Mouse (Mus musculus): ENCODE measurements around the gene Mt1. TPM values are rescaled to one million over a fixed set of nuclear protein-coding genes. Genes with fewer than 3 reads are reported as not detected.
"Not testable (repeated sequence)": the region's sequence is repeated elsewhere in the genome, so short reads cannot be mapped to it uniquely, and the experiment has no call there.

Gene Mt1
- polyA plus RNA-seq, 1 experiment, result 1,593 TPM

DNA sequence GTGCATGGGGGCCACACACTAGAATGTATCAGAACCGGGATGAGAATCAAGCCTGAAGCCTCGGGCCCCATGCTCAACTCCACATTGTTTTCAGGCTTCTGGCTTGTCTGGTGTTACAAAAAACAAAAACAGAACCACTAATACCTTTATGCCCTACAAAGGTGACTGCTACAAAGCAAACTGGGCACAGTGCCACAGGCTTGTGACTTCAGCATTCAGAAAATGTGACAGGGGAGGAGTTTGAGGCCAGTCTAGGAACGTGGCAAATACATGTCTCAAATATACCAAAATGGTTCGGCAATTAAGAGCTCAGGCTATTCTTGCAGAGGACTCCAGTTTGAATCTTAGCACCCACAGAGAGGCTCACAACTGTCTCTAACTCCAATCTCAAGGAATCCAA is 22.8 kb upstream of the Mt1 start:
- Histone ChIP-seq H3K4me1 (ENCODE audit: control insufficient read depth, insufficient read depth, insufficient read length, low read length) (peaks cover 4% of the 10 kb centered on the region; the same call in 1 of the 2 replicates), H3K27ac (ENCODE audit: insufficient read depth, low read depth, low read length) (no peak overlapping the region), H3K36me3 (ENCODE audit: control insufficient read depth, insufficient read depth, low read length) (no peaks in the 10 kb centered on the region), H3K4me3 (ENCODE audit: low read depth, low read length) (no peak overlapping the region), H3K27me3 (ENCODE audit: control insufficient read depth, insufficient read depth, low read length) (0 out of 2 replicates have a peak, but pooled peaks cover 6% of the 10 kb centered on the region)
- 41% methylated on average over 4 of the region's 4 CpGs for WGBS
- no peak for TF ChIP-seq POLR2A (IDR thresholded peaks at IDR 0.05; ENCODE audit: low read depth, low read length)
- no peak for TF ChIP-seq CTCF (IDR thresholded peaks at IDR 0.05; ENCODE audit: extremely low read depth, insufficient read length, insufficient replicate concordance, low read depth, low read length)

DNA sequence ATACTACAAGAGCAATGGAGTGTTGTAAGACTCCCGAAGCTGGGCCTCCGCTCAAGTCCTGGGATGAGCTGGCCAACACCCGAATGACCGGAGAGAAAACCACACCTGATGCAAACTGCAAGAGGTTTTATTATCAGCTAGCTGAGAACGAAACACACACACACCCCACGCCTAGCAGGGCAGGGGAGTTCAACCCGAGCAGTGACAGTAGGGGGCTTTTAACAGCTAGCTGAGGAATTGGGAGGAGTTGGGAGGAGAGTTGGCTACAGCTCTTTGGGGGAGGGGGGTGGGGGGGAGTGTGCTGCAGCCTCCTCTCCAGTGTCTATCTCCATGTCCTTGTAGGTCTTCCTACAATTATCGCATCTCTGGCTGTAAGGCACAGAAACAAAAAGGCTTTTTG is 13.1 kb upstream of the Mt1 start:
- not testable (repeated sequence) for H3K27ac ChIP-seq (ENCODE audit: insufficient read depth, low read depth, low read length); H3K36me3 ChIP-seq (ENCODE audit: control insufficient read depth, insufficient read depth, low read length); H3K4me3 ChIP-seq (ENCODE audit: low read depth, low read length); H3K27me3 ChIP-seq (ENCODE audit: control insufficient read depth, insufficient read depth, low read length); H3K4me1 ChIP-seq (ENCODE audit: control insufficient read depth, insufficient read depth, insufficient read length, low read length)
- 85% methylated on average over 8 of the region's 8 CpGs for WGBS

DNA sequence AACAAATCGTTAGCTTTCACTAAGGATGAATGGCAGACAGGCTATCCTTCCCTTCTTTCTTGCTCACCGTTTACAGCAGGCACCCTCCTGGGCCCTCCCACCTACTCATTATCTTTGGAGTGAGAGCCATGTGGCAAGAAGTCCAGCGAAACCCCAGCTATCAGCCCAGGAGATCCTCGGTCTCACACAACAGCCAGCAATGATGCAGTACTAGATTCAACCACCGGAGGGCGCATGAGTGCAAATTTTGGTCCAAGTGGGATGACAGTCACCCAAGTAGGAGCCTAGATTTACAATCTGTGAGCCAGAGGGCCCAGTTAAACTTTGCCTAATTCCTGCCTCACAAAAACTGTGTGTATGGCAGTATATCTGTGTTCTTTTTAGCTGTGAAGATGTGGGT is 11.6 kb upstream of the Mt1 start:
- Histone ChIP-seq H3K27ac (ENCODE audit: insufficient read depth, low read depth, low read length) (no peak overlapping the region), H3K4me1 (ENCODE audit: control insufficient read depth, insufficient read depth, insufficient read length, low read length) (peaks cover 6% of the 10 kb centered on the region), H3K4me3 (ENCODE audit: low read depth, low read length) (no peak overlapping the region), H3K36me3 (ENCODE audit: control insufficient read depth, insufficient read depth, low read length) (no peaks in the 10 kb centered on the region), H3K27me3 (ENCODE audit: control insufficient read depth, insufficient read depth, low read length) (no peaks in the 10 kb centered on the region; the same call in 1 of the 2 replicates)
- WGBS, result 4% methylated on average over 6 of the region's 6 CpGs
- TF ChIP-seq POLR2A (IDR thresholded peaks at IDR 0.05; ENCODE audit: low read depth, low read length) (no peak), CTCF (IDR thresholded peaks at IDR 0.05; ENCODE audit: extremely low read depth, insufficient read length, insufficient replicate concordance, low read depth, low read length) (peak; percentile 90; the same call in 1 of the 2 replicates)

DNA sequence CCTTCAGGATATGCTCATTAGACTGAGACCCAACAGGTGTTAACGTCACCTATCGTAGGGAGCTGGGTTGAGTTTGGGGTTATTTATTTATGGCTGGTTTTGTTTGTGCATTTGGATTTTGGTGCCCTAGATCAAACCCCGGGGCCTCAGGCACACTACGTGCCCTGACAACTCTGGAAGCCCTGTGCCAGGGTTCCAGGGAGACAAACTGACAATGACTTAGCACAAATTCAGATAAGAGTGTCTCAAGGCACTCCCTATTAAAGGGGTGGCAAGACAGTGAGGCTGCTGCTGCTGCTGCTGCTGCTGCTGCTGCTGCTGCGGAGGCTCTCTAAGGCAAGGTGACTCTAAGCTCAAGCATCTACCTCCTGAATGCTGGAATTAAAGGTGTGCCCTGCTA is 9.3 kb upstream of the Mt1 start:
- Histone ChIP-seq H3K4me1 (ENCODE audit: control insufficient read depth, insufficient read depth, insufficient read length, low read length) (peaks cover 14% of the 10 kb centered on the region), H3K27me3 (ENCODE audit: control insufficient read depth, insufficient read depth, low read length) (peaks cover 5% of the 10 kb centered on the region; the same call in 1 of the 2 replicates), H3K4me3 (ENCODE audit: low read depth, low read length) (no peak overlapping the region), H3K36me3 (ENCODE audit: control insufficient read depth, insufficient read depth, low read length) (no peaks in the 10 kb centered on the region), H3K27ac (ENCODE audit: insufficient read depth, low read depth, low read length) (no peak overlapping the region)
- 68% methylated on average over 5 of the region's 5 CpGs for WGBS
- TF ChIP-seq POLR2A (IDR thresholded peaks at IDR 0.05; ENCODE audit: low read depth, low read length) (no peak), CTCF (IDR thresholded peaks at IDR 0.05; ENCODE audit: extremely low read depth, insufficient read length, insufficient replicate concordance, low read depth, low read length) (no peak)

DNA sequence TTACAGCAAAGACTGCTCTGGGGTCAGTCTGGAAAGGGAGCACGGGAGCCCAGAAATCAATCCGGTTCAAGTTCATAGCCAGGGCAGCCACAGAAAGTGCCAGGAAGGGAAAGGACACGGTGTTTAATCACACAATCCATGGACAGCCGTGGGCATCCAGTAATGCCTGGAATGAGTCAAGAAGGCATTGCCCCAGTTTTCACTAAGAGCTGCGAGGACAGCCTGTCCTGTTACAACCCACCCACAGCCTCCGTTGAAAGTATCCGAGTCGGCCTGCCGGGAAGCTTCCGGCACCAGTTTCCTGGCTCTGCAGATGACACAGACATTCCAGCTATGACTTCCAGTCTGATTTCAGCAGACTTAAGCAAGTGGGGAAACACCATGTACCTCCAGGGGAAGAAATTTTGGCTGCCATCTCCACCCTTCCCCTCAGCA is 7.5 kb upstream of the Mt1 start:
- H3K36me3 ChIP-seq (ENCODE audit: control insufficient read depth, insufficient read depth, low read length), result no peaks in the 10 kb centered on the region
- H3K4me1 ChIP-seq (ENCODE audit: control insufficient read depth, insufficient read depth, insufficient read length, low read length), result peaks cover 14% of the 10 kb centered on the region
- H3K27me3 ChIP-seq (ENCODE audit: control insufficient read depth, insufficient read depth, low read length), result peaks cover 5% of the 10 kb centered on the region; the same call in 1 of the 2 replicates
- TF ChIP-seq CTCF (IDR thresholded peaks at IDR 0.05; ENCODE audit: extremely low read depth, insufficient read length, insufficient replicate concordance, low read depth, low read length) (no peak), POLR2A (IDR thresholded peaks at IDR 0.05; ENCODE audit: low read depth, low read length) (no peak)
- peak overlapping the region; percentile 67; the same call in 1 of the 2 replicates for H3K4me3 ChIP-seq (ENCODE audit: low read depth, low read length)
- no peak overlapping the region for H3K27ac ChIP-seq (ENCODE audit: insufficient read depth, low read depth, low read length)
- whole genome bisulfite sequencing, result 63% methylated on average over 10 of the region's 10 CpGs

DNA sequence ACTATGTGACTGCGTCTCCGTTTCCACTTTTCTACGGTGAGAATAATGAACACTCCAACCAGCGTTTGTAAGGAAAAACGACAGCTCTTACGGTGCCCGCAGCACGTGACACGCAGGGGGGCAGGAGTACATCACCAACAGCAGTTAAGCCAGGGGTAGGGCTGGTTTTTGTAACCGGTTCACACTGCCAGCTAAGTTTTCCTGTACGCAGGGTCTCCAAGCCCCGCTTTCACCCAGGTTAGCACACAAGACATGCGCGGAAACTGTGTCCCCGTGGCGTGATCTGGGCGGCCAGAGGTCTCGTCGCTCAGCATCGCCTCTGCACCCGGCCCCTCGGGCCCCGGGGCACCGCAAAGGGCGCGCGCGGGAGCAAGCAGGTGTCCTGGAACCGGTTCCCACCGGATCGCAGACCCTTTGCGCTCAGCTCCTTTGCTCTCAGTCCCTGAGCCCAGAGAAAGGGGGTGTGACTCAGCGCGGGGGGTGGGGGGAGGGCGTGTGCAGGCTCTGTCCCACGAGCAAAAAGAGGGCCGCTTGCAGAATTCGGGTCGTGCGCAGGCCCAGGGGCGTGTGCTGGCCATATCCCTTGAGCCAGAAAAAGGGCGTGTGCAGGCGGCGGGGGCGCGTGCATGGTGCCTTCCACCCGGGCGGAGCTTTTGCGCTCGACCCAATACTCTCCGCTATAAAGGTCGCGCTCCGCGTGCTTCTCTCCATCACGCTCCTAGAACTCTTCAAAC is 6.6 kb upstream of the Mt1 start, which contains the start of gene Mt2:
Gene Mt2, plus strand, starts transcription at position 590 of the 734 bp plus-strand sequence.
- peaks cover 5% of the 10 kb centered on the region; the same call in 1 of the 2 replicates for H3K27me3 ChIP-seq (ENCODE audit: control insufficient read depth, insufficient read depth, low read length)
- peak within 1 kb of the TSS; percentile 67 for H3K4me3 ChIP-seq (ENCODE audit: low read depth, low read length)
- peak within 1 kb of the TSS; percentile 37; the same call in 1 of the 2 replicates for H3K27ac ChIP-seq (ENCODE audit: insufficient read depth, low read depth, low read length)

More for the DNA sequence above, 6.6 kb upstream of the Mt1 start, which contains the start of gene Mt2:
- Histone ChIP-seq H3K4me1 (ENCODE audit: control insufficient read depth, insufficient read depth, insufficient read length, low read length) (peaks cover 14% of the 10 kb centered on the region), H3K36me3 (ENCODE audit: control insufficient read depth, insufficient read depth, low read length) (no peaks in the 10 kb centered on the region)
- TF ChIP-seq CTCF (IDR thresholded peaks at IDR 0.05; ENCODE audit: extremely low read depth, insufficient read length, insufficient replicate concordance, low read depth, low read length), result no peak
- TF ChIP-seq POLR2A (IDR thresholded peaks at IDR 0.05; ENCODE audit: low read depth, low read length), result no peak
- 1% methylated on average over 56 of the region's 56 CpGs for WGBS

Data from small intestine, adult 2 months (tissue).